Mouse (Mus musculus): ENCODE measurements at regions not wholly inside any gene's neighbourhood (a gene's known extent, or its start where the extent isn't known, plus 50 kb on each side); places are given as distances from the start of the nearest gene placed in this dataset.
A peak's percentile ranks its signal among the peaks of the same experiment; 100 is the strongest.

DNA sequence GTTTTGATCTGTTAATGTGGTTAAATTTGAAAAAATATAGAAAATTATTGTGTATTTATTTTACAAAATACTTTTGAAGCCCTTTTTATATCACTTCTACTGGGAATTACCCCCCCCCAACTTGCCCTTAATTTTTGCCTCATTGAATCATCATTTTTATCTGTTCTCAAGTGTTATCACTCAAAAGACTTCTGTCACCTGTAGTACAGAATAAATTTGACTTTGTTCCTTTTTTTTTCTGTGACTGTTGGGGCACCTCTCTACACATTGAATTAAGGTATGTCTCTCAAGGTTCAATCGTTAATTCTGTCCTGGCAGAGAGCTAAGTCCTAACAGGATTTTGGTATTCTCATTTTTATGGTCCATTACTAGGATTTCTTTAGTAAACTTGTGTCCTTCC is 1123.0 kb upstream of the Cited2 start:
- DNase-seq: no peak

- no peak for DNase-seq
These were observed 1122.3 kb upstream of the Cited2 start for GRCm38 (mm10) chr10:16600551-16601224.

DNA sequence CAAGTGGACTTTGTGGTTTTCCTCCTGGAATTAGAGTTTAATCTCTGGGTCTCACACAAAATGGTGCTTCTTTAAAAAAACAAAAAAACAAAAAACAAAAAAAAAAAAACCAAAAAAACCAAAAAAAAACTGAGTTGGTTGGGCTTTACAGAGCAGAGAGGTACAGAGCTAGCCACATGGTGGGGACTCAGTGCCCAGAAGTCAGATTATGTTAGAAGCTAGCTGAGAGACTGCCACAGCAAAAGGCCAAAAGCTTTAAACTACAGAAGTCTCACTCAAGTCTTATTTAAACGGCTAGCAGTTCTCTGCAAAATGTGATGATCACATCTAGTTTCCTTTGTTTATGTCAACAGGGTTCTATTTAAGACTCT is 1121.8 kb upstream of the Cited2 start:
- no peak for DNase-seq

DNA sequence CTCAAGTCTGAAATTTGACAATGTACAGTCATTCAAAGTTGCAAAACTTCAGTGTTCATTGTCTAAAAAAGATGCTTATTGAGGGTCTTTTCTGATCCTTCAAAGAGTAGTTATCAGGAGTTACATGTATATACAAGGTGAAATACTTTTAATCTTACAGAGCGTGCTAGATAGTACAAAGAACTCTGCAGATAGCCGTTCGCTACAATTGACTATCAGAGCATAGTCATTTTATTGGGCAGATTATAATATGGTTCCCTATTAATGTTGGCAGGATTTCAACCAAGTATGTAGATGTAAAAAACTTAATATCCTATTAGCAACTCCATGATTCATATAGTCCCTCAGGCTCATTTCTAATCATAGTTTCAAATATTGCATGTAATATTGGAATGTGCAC is 1114.7 kb upstream of the Cited2 start:
- DNase-seq: no peak

GRCm38 (mm10) chr10:16618752-16619151 is 1104.3 kb upstream of the Cited2 start:
- DNase-seq: no peak

DNA sequence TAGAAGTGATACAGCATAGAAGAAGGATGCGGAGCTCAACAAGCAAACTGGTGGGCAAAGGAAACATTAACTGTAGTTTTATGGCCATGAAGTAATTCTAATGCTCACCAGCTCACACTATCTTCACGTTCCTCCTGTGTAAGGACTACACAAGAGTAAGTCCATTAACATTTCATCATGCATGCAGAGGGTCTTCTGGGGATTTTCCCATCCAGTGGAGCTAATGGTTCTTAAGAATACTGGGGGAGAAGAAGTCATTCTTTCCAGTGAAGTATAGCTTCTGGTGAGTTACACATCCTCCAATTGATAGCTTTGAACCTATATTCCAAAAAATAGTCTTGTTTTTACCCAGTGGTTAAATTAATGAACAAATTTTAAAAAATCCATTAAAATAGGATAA is 1103.4 kb upstream of the Cited2 start:
- DNase-seq: no peak

GRCm38 (mm10) chr10:16620804-16621559 is 1102.0 kb upstream of the Cited2 start:
- no peak for DNase-seq

- DNase-seq: no peak
These were observed 1100.2 kb upstream of the Cited2 start for GRCm38 (mm10) chr10:16622821-16623220.

DNA sequence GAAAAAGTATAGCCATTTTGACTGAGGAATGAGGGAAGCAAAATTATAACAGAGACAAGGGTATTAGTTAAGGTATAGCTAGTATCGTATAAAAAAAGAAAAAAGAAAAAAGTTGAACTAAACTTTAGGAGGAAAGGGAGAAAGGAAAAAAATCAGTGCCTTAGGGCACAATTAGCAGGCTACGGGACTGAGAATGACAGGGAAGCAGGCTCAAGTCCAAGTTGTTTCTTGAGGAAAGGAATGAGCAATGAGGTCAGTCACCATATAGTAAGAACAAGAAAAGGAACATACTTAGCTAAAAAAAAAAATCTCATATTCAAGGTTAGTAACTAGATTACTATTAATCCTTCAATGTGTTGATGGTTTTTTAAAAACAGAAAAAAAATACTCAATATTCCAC is 1089.8 kb upstream of the Cited2 start:
- no peak for DNase-seq

DNA sequence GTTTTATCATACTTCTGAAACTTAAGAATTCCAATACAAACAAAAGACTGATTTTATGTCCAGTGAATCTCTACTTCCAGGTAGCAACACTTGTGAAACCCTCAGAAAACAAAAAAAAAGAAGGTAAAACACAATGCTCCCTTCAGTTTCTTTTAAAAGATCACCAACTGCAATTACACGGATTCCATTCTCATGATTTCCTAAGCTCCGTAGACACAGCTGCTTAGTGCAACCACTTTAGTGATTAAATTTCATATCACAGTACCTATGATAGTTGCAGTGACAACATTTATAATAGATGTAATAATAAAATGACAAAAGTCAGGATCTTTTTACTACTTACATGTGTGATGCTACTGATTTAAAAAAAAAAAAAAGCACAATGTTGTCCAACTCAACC is 1087.6 kb upstream of the Cited2 start:
- DNase-seq: no peak

DNA sequence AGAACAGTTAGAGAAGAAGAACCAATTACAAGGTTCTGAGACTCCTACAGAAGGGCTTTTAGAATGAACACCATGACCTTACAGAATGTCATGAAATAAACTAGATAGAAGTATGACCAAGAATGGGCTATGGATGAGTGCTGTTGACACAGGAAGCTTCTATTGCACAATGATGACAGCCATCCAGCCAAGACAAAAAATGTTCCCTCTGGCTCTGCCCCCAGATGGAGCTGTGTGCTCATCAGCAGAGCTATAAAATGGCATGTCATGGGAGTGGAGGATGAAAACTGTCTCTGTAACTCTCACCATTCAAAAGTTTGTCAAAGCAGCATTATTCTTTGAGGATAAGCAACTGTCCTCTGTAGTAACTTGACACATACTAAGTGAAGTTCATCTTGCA is 1086.0 kb upstream of the Cited2 start:
- peak; percentile 68 for DNase-seq

DNA sequence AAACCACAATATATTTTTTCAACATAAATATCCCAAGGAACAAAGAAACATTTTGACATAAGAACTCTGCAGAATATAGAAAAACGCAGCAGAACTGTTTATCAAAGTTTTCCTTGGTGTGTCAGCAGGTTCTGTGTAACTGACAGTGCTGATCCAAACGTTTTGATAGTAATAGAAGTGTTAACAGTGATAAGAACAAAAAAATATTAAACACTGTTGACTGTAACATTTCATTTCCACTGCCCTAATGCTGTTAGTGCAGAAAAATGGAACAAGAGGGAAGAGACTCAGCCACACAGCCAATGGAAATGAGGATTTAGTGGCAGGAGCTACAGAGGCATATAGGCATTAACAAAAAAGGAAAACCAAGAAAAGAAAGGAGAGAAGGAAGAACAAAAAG is 1084.9 kb upstream of the Cited2 start:
- DNase-seq: no peak

DNA sequence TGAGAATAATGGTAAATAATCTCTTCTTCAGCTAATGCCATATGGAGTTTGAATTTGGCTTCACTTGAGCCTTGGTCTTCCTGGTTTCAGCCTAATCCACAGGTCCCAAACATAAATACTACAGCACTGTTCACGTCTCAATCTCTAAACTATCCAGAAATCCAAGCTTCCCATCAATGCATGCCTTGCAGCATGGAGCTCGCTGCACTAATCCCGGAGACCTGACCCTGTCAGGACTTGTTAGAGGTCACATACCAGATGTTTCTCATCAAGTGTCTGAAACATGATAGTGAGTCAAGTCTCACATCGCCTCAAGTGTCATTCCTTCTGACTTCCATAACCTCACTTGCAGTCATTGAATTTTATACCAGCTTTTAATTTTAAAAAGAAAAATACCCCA is 1082.9 kb upstream of the Cited2 start:
- DNase-seq: no peak

- DNase-seq: no peak
These were observed 1072.9 kb upstream of the Cited2 start for GRCm38 (mm10) chr10:16650120-16650519.

DNA sequence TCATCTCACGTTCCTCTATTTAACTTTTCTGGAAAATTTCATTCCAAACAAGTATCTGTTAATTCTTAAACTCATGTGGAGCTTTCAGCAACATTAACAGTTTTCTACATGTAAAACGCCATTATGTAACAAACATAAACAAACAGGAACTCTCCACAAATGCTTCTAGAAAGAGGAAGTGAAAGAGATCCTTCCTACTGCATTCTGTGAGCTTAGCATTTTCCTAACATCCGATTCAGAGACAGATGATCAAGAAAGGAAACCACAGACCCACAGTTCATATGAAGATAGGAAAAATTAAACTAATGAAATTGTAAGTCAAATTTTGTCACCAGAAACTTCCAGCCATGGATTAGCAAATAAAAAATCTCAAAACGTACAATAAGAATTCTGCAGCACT is 1070.6 kb upstream of the Cited2 start:
- no peak for DNase-seq

DNA sequence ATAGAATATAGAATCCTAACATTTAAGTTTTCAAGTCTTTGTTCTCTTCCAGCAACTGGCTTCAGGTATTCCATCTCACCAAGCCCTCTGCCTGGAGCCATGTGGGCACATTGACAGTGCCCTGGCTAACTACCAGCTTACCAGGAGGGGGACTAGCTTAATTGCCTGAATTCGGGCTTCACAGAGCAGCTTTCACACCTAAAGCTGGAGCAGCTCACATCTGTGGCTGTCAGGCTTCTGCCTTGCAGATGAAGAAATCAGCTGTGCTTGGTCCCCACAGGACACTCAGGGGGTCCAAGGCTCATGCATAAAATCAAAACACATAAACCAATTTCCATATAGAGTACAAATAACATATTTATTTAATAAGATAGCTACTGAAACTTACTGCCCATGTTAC is 1058.5 kb upstream of the Cited2 start:
- DNase-seq: no peak

GRCm38 (mm10) chr10:16670286-16670685 is 1052.7 kb upstream of the Cited2 start:
- DNase-seq: no peak

GRCm38 (mm10) chr10:16681001-16681400 is 1042.0 kb upstream of the Cited2 start:
- DNase-seq: no peak

- no peak for DNase-seq
These were observed 1037.7 kb upstream of the Cited2 start for GRCm38 (mm10) chr10:16685352-16685751.

GRCm38 (mm10) chr10:16706976-16707375 is 1016.0 kb upstream of the Cited2 start:
- no peak for DNase-seq

DNA sequence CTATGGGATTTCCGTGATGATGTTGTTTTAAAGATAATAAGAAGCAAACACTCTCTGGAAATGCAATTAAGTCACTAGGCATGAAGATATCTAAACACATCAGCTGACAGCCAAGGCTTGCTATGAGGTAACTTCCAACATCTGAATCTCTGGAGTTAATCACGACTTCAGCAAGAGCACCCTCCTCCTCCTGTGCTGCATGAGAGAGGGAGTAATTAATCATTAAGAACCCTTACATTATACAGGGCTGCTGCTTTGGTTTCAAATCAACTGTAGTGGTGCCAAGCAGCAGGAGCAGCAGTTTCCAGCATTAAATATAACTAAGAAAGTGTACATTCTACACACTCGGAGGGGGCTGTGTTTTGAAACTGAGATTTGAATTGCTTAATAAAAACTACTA is 1009.9 kb upstream of the Cited2 start:
- no peak for DNase-seq

DNA sequence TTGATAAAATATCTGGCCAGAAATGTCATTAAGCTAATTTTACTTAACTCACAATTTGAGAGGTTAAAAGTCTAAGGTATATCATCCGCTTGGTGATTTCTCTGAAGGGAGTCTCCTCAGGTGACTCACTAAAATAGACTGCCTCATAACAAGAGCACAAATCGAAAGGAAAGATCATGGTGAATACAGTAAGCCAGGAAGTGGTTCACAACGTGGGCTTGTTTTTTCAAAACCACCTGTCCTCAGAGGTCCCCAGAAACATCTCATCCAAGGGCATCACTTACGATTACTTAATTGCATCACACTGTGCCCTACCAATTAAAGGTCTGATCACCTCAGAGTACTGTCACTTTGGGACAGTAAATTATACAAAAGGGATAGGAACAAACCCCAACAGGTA is 1009.0 kb upstream of the Cited2 start:
- no peak for DNase-seq

DNA sequence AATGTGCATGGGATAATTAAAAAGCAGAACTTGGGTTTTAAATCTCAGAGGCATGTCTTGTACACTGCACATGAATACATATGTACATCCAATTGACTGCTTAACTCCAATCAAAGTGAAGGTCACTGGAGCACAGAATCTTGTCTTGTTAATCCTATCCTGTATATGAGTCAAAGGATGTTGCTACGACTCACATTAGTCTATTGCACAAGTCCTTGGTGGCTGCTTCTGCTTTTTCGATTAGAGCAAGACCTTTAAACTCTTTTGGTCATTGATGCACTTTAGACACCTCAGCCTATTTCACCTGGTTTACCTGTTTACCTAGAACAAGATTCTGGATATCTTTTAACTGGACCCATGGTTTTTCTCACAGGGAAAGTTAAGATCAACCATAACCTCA is 1008.5 kb upstream of the Cited2 start:
- DNase-seq: no peak

GRCm38 (mm10) chr10:16742246-16742645 is 980.8 kb upstream of the Cited2 start:
- DNase-seq: no peak

Measured in adrenal gland, postnatal 14 days (tissue).